Mouse (Mus musculus) olfactory bulb, adult 2 months (tissue): ENCODE measurements around the gene Tbx3.

Experiments
- CTCF ChIP-seq: fragments of 200-500 bp; IDR thresholded peaks from 2 replicates; pipeline ENCODE4 v1.5.1; 2012; ENCODE audit warnings: low read depth, mild to moderate bottlenecking, low read length, moderate library complexity; ENCODE audit not compliant: insufficient read depth
- POLR2A ChIP-seq: fragments of 200-500 bp; IDR thresholded peaks from 2 replicates; pipeline ENCODE4 v1.6.1; 2012; ENCODE audit warnings: mild to moderate bottlenecking, low read depth, low read length, moderate library complexity; ENCODE audit not compliant: insufficient read depth

DNA sequence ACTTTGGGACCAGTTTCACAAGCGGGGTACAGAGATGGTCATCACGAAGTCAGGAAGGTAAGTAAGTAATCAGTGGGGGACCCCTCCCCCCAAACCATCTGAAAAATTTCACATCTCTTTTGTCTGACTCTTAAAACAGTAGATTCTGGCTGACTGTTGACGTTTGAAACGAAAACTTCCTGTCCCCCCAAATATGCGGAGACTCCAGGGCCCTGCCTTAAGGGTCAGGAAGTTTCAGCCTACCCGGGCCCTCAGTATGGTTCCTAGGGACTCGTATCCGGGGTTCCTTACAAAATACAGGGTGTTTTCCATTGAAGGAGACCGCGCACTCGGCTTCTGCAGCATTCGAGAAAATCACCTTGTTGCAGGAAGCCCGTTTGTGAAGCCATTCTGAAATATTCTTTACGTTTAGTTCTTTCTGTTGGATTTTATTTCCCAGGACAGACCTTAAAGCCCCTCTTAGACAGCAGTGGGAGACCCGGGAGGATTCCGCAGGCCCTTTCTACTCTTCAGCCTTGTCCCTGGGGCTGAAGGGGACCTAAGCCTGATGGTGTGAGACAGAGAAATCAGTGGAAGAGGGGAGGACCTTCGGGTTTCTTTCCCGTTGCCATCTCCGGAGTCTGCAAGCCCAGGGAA lies 2.0 kb downstream of the Tbx3 start:
- no peak for TF ChIP-seq POLR2A
- no peak for TF ChIP-seq CTCF
